Mouse (Mus musculus) left cerebral cortex, adult 9 months (tissue): ENCODE data around the gene Gm42742.

Experiments
- DNase-seq, 2 experiments: peaks; one replicate each; pipeline ENCODE4 v3.0.0; 2022; ENCODE audit warnings: low spot score in 2 of 2

The Gm42742 gene

GRCm38 (mm10) chr7:127020901-127021562 lies at the start of gene Gm42742, which contains the start of gene Prrt2:
Gm42742 (minus strand) TSS chr7:127021097.
Prrt2 (minus strand) TSS chr7:127021211.
- peak in 1 of 2 experiments; percentile 74 for DNase-seq

GRCm38 (mm10) chr7:127066317-127066716 lies 45.4 kb upstream of the Gm42742 start:
- DNase-seq = no peak

GRCm38 (mm10) chr7:127065538-127065937 lies 44.6 kb upstream of the Gm42742 start:
- no peak for DNase-seq

- peak in 1 of 2 experiments; percentile 9 for DNase-seq
These were observed 34.2 kb upstream of the Gm42742 start for GRCm38 (mm10) chr7:127055026-127055585.

DNA sequence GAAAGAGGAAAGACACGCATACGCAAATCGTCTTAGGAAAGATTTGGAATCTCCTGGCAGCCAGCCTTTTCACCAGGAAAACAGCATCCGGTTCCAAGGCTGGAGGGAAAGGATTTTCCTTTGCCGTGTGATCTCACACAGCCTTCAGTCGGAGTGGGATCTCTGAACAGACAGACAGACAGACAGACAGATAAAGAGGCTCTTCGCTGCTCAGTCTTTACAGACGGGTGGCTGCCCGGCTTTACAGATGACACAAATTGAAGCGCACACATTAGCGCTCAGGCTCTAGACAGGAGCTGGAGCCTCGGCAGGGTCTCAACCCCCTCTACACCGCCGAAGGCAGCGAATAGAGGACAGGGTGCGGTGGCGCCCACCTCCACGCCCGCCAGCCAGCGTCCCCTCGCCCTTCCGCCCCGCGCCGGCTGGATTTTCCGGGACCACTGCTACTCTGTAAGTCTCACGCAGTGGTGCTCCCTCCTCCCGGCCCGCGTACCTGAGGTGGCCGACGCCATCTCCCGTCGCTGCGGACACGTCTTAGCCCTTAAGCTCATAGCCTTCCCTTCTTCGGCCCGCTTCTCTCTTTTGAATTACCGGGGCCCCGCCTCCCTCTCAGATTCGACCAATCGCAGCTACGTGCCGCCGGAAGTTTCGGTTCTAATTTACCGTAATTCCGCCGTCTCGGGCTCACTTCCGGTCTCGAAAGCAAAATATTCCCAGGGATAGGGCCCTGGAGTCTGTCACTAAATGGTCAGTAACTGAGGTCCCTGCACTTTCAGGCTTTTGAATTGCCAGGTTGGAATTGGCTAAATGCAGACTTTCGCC lies 21.2 kb upstream of the Gm42742 start, which contains the start of gene Kif22:
Kif22 (minus strand) TSS at position 621 of the 822 bp plus-strand sequence.
- peak in 1 of 2 experiments; percentile 93 for DNase-seq

DNA sequence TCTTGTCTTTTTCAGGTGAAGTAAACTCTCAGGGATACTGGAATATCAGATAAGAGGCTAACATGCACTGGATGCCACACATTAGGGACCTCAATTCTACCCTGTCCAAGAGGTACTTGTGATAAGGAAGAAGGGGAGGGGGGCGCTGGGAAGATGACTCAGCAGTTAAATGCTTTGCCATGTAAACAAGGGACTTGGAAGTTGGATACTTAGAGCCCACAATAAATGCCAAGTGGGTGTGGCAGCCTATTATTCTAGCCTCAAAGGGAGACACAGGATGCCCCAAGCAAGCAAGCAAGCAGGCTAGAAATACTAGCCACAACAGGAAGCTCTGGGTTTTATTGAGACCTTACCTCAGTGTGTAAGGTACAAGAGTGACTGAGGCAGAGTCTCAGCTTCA lies 10.3 kb upstream of the Gm42742 start:
- no peak for DNase-seq

GRCm38 (mm10) chr7:127030172-127030571 lies 9.3 kb upstream of the Gm42742 start:
- DNase-seq = no peak

GRCm38 (mm10) chr7:127027885-127028284 lies 7.0 kb upstream of the Gm42742 start:
- DNase-seq = no peak

DNA sequence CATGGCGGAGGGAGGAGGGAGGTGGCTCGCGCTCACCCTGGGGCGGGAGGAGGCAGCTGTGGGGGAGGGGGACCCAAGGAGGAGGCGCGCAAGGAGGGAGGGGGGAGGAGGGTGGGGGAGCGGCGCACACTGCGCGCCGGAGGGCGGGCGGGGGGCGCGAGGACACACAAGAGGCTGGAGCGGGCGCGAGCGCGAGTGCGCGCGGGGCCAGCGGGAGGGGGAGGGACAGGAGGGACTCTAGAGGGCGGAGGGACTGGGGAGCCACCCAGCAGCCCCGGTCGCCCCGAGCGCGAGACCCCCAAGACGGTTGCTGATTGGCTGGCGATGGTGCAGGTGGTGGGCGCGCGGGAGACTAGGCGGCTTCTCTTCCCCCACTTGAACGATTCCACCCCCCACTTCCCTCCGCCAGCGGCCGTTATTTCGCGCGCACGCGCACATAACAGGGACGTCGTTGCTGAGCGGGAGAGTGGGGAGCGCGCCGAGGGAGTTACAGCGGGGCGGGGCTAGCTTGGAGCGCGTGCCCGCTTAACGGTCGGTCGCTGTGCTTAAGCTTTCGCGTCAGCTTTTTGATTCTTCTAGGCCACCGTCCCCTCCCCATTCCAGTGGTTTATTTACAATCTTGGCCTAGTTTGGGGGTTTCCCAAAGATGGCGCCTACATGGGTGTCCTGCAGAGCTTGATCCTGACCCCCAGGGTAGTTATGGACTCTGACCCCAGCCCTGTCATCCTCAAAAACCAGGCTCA lies 6.3 kb upstream of the Gm42742 start, which contains the start of gene Maz:
Maz (minus strand) TSS at position 54 of the 743 bp plus-strand sequence.
- DNase-seq = peak; percentile 98 to 99

DNA sequence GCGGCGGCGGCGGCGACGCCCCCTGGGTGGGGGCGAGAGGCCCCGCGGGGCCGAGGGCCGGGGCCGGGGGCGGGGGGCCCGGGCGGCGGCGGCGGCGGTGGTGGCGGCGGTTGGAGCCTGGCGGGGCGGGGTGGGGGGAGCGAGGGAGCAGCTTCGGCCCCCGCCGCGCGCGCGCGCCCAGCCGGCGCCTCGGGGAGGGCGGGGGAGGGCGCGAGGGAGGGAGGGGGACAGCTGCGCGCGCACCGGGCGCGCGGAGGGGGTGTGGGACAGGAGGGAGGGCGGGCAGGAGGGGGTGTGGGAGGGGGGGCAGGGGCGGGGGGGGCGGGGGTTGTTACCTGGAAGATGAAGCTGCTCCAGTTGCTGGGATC lies 5.7 kb upstream of the Gm42742 start:
- no peak for DNase-seq

DNA sequence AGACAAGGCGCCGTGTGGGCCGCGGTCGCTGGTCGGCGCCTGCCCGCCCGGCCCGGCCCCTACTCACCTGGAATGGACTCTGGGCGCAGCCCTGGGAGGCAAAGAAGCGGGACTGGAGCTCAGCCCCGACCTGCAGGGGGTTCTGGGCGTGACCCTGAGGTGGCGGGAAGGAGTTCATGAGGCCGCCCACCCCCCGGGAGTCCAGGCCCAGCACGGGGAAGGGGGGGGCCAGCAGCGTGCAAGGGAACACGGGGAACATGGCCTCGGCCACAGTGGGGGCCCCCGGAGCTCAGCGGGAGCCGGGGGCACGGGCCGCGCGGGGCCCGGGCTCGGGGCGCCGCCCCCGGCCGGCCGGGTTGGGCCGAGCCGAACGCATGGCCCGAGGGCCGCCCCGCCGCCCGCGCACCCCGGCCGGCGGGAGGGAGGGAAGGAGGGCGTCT lies 5.3 kb upstream of the Gm42742 start:
- DNase-seq = no peak

DNA sequence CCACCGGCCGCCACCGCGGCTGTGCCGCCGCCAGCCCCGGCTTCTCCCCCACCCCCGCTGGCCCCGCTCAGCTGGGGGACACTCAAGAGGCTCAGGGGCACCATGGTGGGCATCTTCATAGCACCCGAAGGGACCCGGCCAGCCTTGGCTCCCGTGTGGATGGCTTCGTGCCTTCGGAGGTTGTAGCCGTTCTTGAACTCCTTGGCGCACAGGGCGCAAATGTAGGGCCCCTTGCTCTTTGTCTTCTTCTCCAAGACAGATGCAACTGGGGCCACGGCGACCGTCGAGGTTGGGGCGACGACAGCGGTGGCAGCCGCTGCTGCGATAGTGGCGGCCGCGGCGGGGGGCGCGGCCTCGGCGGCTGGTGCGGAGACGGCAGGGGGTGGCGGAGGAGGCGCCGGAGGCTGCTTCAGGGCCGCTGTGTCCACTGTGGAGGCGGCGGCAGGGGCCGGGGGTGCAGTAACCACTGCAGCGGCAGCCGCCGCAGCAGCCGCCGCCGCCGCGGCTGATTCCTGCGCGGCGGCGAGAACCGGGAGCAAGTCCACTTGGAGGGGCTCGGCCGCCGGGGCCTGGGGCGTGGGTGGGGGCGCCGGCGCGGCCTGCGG lies 4.8 kb upstream of the Gm42742 start:
- DNase-seq = no peak

DNA sequence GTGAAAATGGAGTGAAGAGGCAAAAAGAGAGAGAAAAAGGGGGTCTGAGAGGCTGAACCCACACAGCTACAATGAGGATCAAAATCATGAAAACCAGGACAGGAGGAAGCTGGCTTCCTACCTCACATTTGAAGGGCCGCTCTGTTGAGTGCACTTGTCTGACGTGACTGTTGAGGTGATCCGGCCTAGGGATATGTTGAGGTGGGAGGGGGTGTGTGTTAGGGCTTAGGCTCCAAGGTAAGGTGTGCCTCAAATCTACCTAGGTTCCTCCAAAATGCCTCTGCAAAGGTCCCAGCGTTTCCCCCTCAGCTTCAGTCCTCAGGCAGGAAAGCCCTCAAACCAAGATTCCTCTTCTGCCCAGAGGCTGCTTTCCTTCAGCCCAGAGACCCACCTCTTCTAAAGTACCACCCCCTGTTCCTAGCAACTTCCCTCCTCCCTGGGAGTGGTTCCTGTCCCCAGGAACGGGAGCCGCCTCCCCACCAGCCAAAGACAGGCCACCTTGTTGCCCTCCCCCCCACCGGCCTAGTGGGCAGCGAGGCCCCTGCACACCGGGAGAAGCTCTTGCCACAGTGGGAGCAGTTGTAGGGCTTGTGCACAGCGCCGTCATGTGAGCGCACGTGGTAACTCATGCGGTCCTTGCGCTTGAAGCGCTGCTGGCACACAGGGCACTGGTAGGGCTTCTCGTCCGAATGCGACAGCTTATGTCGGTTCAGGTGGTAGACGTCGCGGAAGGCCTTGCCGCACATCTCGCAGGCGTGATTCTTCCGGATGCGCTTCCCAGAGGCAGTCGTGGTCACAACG lies 4.1 kb upstream of the Gm42742 start:
- peak in 1 of 2 experiments; percentile 84 for DNase-seq

DNA sequence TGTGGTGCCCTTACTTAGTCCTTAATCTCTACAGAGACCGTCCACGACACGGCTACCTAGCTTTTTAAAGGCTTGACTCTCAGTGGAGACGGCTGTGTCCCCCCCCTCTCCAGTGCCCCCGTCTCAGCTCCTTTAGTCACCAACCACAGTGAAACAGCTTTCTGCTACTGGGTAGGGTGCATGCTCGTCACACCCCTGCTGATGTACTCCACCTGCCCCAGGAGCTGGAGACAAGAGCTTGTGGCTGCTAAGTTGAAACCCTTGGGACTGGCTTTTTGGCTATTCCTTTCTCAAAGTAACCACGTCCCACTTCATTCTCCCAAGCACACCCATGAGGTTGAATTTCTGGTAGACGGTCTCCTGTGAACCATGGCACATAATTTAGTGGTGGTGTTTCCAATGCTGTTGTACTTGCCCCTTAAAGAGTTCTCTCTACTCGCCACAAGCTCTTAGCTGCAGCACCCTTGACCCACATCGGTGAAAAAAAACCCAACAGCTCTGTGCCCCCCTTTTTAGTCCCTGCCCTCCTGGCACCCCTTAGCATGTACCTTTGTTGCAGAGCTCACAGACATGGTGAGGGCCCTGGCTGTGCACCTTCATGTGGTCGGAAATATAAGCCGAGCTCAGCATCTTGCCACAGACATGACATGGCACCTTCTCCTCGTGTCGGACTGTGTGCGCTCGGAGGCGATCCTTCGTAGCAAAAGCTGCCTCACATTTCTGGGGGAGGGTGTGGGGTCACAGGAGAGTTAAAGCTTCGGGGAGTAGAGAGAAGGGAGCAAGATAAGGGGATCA lies 3.2 kb upstream of the Gm42742 start:
- no peak for DNase-seq

GRCm38 (mm10) chr7:127023272-127023691 lies 2.4 kb upstream of the Gm42742 start:
- DNase-seq = no peak

DNA sequence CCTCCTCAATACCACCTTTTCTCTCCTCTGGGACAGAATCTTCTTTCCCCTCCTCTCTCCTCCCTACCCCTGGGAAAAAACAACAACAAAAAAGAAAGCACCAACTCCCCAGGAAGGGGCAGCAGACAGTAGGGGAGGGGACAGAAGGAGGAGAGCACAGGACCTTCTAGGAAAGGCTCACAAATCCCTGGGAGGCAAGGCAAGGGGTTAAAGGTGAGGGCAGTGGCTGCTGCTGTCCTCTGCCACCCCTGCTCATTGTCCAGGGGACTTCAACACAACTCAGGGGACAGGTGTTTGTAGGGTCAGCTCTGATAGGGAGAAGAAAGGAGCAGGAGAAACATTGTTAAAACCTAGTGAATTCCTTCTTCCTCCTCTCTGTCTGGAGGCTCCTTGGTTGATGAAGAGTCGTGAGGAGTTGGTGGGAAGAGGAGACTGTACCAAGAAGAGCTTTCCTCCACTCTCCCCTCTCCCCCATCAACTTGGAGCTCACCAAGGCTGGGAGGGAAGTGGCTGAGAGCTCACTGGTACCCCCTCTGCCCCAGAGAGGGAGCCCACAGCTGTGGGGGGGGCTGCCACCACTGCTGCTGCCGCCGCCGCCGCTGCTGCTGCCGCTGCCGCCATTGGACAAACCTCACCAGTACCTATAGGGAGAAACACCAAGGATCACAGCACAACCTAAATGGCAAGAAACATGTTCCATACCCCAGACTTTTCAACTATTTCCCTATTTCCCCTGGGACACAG lies 1.8 kb upstream of the Gm42742 start:
- DNase-seq = no peak

- no peak for DNase-seq
These were observed 948 bp upstream of the Gm42742 start for GRCm38 (mm10) chr7:127021563-127022527.

GRCm38 (mm10) chr7:127020491-127020890 lies 406 bp downstream of the Gm42742 start:
- DNase-seq = no peak
